Mouse (Mus musculus) monocyte, adult 59 days (primary cell): Measurements from ENCODE around the gene Strip2. TPM values are rescaled to one million over a fixed set of nuclear protein-coding genes. Genes with fewer than 3 reads are reported as not detected.

Experiments used
- total RNA-seq, 2 experiments: library from RNA; stranded (reverse); gene quantifications; one replicate each; pipeline ENCODE4 v1.2.4; 2023

The Strip2 gene
- total RNA-seq: 1 to 10 TPM; 1.0 to 1.6 TPM

DNA sequence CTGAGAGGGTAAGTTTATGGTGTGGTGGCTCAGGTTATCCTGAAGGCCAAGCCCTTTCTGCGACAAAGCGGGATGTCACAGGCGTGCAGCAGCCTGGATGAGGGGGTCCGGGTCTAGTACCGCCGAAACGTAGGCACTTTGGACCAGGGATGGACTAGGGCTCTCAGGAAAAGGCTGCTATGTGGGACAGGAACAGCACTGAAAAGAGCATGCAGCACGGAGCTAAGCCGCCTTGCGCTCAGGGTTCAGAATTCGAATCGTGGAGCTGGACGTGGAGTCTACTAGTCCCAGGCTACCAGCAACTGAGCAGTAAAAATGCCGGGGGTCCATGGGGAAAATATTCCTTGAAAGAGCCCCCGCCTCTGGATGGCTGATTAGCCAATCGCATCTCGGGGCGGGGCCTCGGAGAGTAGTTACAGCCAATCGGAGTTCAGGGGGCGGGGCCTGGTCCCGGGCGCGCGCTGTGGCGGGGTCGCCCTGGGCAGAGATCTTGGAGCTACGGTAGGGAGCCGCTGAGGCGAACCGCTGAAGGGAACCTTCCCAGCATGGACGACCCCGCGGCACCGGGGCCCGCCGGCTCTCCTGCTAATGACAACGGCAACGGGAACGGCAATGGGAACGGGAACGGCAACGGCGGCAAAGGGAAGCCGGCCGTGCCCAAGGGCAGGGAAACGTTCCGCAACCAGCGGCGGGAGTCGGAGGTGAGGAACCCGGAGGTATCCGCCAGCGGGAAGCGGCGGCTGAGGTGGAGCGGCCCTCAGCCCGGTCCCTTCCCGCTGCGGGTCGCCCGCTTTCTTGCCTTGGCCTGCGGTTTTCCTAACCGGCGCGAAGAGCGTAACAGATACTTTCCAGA, at the start of gene Strip2:
Gene Strip2 (plus strand): TSS at position 483 of the 853 bp plus-strand sequence.

Other genes with a start within 250 kb of the Strip2 start
- 10 to 100 TPM; 14.9 to 17.1 TPM for gene Tspan33, start 222.8 kb upstream of the Strip2 start, total RNA-seq
- gene Smo, start 181.5 kb upstream of the Strip2 start, total RNA-seq: 1 to 10 TPM; 1.8 to 2.3 TPM
- gene Ahcyl2, start 149.0 kb upstream of the Strip2 start, total RNA-seq: 10 to 100 TPM; 75.7 to 85.4 TPM
- 10 to 100 TPM; 48.2 to 53.0 TPM for gene Nrf1, start 131.0 kb downstream of the Strip2 start, total RNA-seq